In genomic region chr12:84863196-84863595, GRCm38 (mm10) we compare ENCODE assay signal across 23 mouse cellular contexts. TPM values are rescaled to one million over a fixed set of nuclear protein-coding genes. Genes with fewer than 3 reads are reported as not detected.
DNase-seq lines count a peak whose midpoint lies in the region; ATAC-seq and TF ChIP-seq lines count a peak whose summit lies in the region.
"Had no signal": no experiment of that assay in that cellular context is flagged by ENCODE, and none has a peak within 500 bp of the region (broad histone marks: within the 10 kb centered on the region; RNA-seq: fewer than 3 reads in every experiment).

No protein-coding gene starts in this region.

- 87% methylated on average over 5 of the region's 5 CpGs for WGBS in hindbrain, embryonic 14.5 days

- no peaks in the 10 kb centered on the region for H3K4me1 ChIP-seq in hindbrain, embryonic 14.5 days (replicated peaks; ENCODE audit: control insufficient read depth, insufficient read depth, low read length)
- H3K4me1 ChIP-seq: forebrain, embryonic 13.5 days; heart, embryonic 15.5 days had no signal

- DNase-seq in layer of hippocampus, adult 2 months (ENCODE audit: low spot score in 2 of 2) = peak; percentile 32 to 50
- no peak for DNase-seq in layer of hippocampus, postnatal 10 days (ENCODE audit: low spot score in 2 of 2)
- DNase-seq in right cerebral cortex, adult 2 months (ENCODE audit: low spot score in 2 of 2) = peak; percentile 29 to 32
- DNase-seq in right cerebral cortex, postnatal 4 days = no peak
- DNase-seq in layer of hippocampus, adult 9-11 months = peak; percentile 65
- no peak for DNase-seq in hindbrain, embryonic 14.5 days (ENCODE audit: low spot score)
- no peak for DNase-seq in cerebellum, postnatal 10 days
- DNase-seq: adrenal gland, postnatal 25 days; cerebellum, adult 2 months; cerebellum, postnatal 36 days; forebrain, postnatal 0 days; gastrocnemius, postnatal 14 days; heart, adult 2 months; heart, postnatal 14 days had no signal

- no peak overlapping the region for H3K9ac ChIP-seq in hindbrain, embryonic 14.5 days
- H3K9ac ChIP-seq: embryonic facial prominence, embryonic 13.5 days; forebrain, embryonic 13.5 days; forebrain, postnatal 0 days; heart, embryonic 15.5 days; hindbrain, embryonic 13.5 days had no signal

- peak overlapping the region; percentile 36; the same call in 1 of the 2 replicates for H3K27ac ChIP-seq in layer of hippocampus, adult 2 months
- no peak overlapping the region for H3K27ac ChIP-seq in hindbrain, embryonic 14.5 days
- H3K27ac ChIP-seq: embryonic facial prominence, embryonic 13.5 days; forebrain, embryonic 13.5 days; heart, adult 2 months; heart, embryonic 15.5 days; hindbrain, embryonic 13.5 days had no signal

- no peak for TF ChIP-seq CTCF in layer of hippocampus, adult 2 months (conservative IDR thresholded peaks at IDR 0.05)

- H3K36me3 ChIP-seq in hindbrain, embryonic 14.5 days (replicated peaks; ENCODE audit: control insufficient read depth, insufficient read depth) = no peaks in the 10 kb centered on the region
- H3K36me3 ChIP-seq: embryonic facial prominence, embryonic 13.5 days; heart, embryonic 15.5 days; hindbrain, embryonic 13.5 days had no signal

- H3K4me3 ChIP-seq in layer of hippocampus, adult 2 months = no peak overlapping the region
- H3K4me3 ChIP-seq in hindbrain, embryonic 14.5 days (replicated peaks; ENCODE audit: low read length) = no peak overlapping the region
- H3K4me3 ChIP-seq: embryonic facial prominence, embryonic 13.5 days; forebrain, embryonic 13.5 days; heart, adult 2 months; heart, embryonic 15.5 days; hindbrain, embryonic 13.5 days had no signal

- ATAC-seq in hindbrain, embryonic 14.5 days (ENCODE audit: low FRiP score) = no peak
- ATAC-seq: activated CD4-positive, CD25-positive, alpha-beta regulatory T cell, adult 4 months; forebrain, embryonic 13.5 days; forebrain, postnatal 0 days; Patski had no signal

- H3K4me2 ChIP-seq in hindbrain, embryonic 14.5 days (replicated peaks) = no peak overlapping the region
- H3K4me2 ChIP-seq: embryonic facial prominence, embryonic 13.5 days; forebrain, embryonic 13.5 days; heart, embryonic 11.5 days; heart, embryonic 15.5 days; hindbrain, embryonic 13.5 days had no signal

- H3K27me3 ChIP-seq in hindbrain, embryonic 14.5 days (ENCODE audit: control insufficient read depth, insufficient read depth, low read length) = no peaks in the 10 kb centered on the region
- H3K27me3 ChIP-seq: CH12.LX; embryonic facial prominence, embryonic 13.5 days; forebrain, embryonic 13.5 days; hindbrain, embryonic 13.5 days; Patski had no signal

- no peaks in the 10 kb centered on the region for H3K9me3 ChIP-seq in hindbrain, embryonic 14.5 days (ENCODE audit: control insufficient read depth, low read length)
- H3K9me3 ChIP-seq: embryonic facial prominence, embryonic 13.5 days; forebrain, embryonic 13.5 days; heart, embryonic 15.5 days; hindbrain, embryonic 13.5 days had no signal

RNA-seq across cellular contexts. Expression of gene Ltbp2, which starts 13.1 kb away (rescaled TPM):
- total RNA-seq in layer of hippocampus, adult 2 months (2021) = under 1 TPM; 0.26 to 0.71 TPM
- 1 to 10 TPM; 1.3 TPM for total RNA-seq in layer of hippocampus, postnatal 10 days (2021)
- 0.07 and 0.14 TPM in 2 replicates for polyA plus RNA-seq in hindbrain, embryonic 14.5 days (2014; fragmentation: Nextera tagmentation; extraction: Ambion mirVana)
- total RNA-seq: hematopoietic stem cell, adult 5-6 weeks had no signal
- polyA plus RNA-seq: activated CD4-positive, CD25-positive, alpha-beta regulatory T cell, adult 4 months; forebrain, embryonic 13.5 days had no signal

Comparison
In these comparisons a context has a peak if more than half of its experiments do, and no peak if none do; other contexts are left out.
1. DNase-seq: peak in layer of hippocampus, adult 2 months (2 of 2), right cerebral cortex, adult 2 months (2 of 2) and layer of hippocampus, adult 9-11 months (single experiment); none in layer of hippocampus, postnatal 10 days (0 of 2), right cerebral cortex, postnatal 4 days (single experiment), hindbrain, embryonic 14.5 days (single experiment) and cerebellum, postnatal 10 days (0 of 2).